Mouse (Mus musculus): ENCODE results near the gene Sigmar1. TPM values are rescaled to one million over a fixed set of nuclear protein-coding genes. Genes with fewer than 3 reads are reported as not detected.

Sigmar1 gene
- polyA plus RNA-seq, 1 experiment from 2014 or later, result 103 TPM

GRCm38 (mm10) chr4:41744131-41744530 lies 11.8 kb downstream of the Sigmar1 start:
- no peak overlapping the region for H3K27ac ChIP-seq
- peaks cover 24% of the 10 kb centered on the region for H3K4me1 ChIP-seq
- H3K9me3 ChIP-seq, result peaks cover 22% of the 10 kb centered on the region
- H3K36me3 ChIP-seq (replicated peaks), result peaks cover 6% of the 10 kb centered on the region
- H3K4me3 ChIP-seq, result no peak overlapping the region
- no peaks in the 10 kb centered on the region for H3K27me3 ChIP-seq (ENCODE audit: poor library complexity, severe bottlenecking)
- DNase-seq (ENCODE audit: extremely low spot score, low spot score), result no peak
- WGBS, result 76% methylated on average over 2 of the region's 2 CpGs

GRCm38 (mm10) chr4:41741158-41741560 lies 14.8 kb downstream of the Sigmar1 start:
- peak overlapping the region; percentile 90 for H3K27ac ChIP-seq
- peaks cover 5% of the 10 kb centered on the region for H3K9me3 ChIP-seq
- H3K4me1 ChIP-seq, result peaks cover 28% of the 10 kb centered on the region
- under 1% methylated on average over 27 of the region's 27 CpGs for WGBS
- DNase-seq (ENCODE audit: extremely low spot score, low spot score), result peak; percentile 93
- peak overlapping the region; percentile 84 for H3K4me3 ChIP-seq
- peaks cover 20% of the 10 kb centered on the region for H3K36me3 ChIP-seq (replicated peaks)
- H3K27me3 ChIP-seq (ENCODE audit: poor library complexity, severe bottlenecking), result no peaks in the 10 kb centered on the region

- Histone ChIP-seq H3K4me1 (peaks cover 28% of the 10 kb centered on the region), H3K4me3 (peak overlapping the region; percentile 84), H3K9me3 (peaks cover 3% of the 10 kb centered on the region; the same call in 1 of the 2 replicates), H3K27ac (peak overlapping the region; percentile 90), H3K36me3 (replicated peaks) (peaks cover 20% of the 10 kb centered on the region), H3K27me3 (ENCODE audit: poor library complexity, severe bottlenecking) (no peaks in the 10 kb centered on the region)
- WGBS, result under 1% methylated on average over 48 of the region's 48 CpGs
- no peak for DNase-seq (ENCODE audit: extremely low spot score, low spot score)
Measured at GRCm38 (mm10) chr4:41740380-41741157, 15.4 kb downstream of the Sigmar1 start.

- Histone ChIP-seq H3K27ac (no peak overlapping the region), H3K36me3 (replicated peaks) (peaks cover 20% of the 10 kb centered on the region), H3K4me1 (peaks cover 28% of the 10 kb centered on the region), H3K4me3 (peak overlapping the region; percentile 84), H3K27me3 (ENCODE audit: poor library complexity, severe bottlenecking) (no peaks in the 10 kb centered on the region; the same call in 1 of the 2 replicates), H3K9me3 (peaks cover 6% of the 10 kb centered on the region; the same call in 1 of the 2 replicates)
- no peak for DNase-seq (ENCODE audit: extremely low spot score, low spot score)
- 95% methylated on average over 13 of the region's 13 CpGs for WGBS
Measured at GRCm38 (mm10) chr4:41739260-41739659, 16.7 kb downstream of the Sigmar1 start.

GRCm38 (mm10) chr4:41738256-41738603 lies 17.7 kb downstream of the Sigmar1 start:
- H3K36me3 ChIP-seq (replicated peaks), result peaks cover 20% of the 10 kb centered on the region
- H3K9me3 ChIP-seq, result peaks cover 6% of the 10 kb centered on the region; the same call in 1 of the 2 replicates
- H3K4me3 ChIP-seq, result no peak overlapping the region
- 71% methylated on average over 1 of the region's 1 CpGs for WGBS
- peaks cover 5% of the 10 kb centered on the region for H3K27me3 ChIP-seq (ENCODE audit: poor library complexity, severe bottlenecking)
- H3K27ac ChIP-seq, result no peak overlapping the region
- H3K4me1 ChIP-seq, result peaks cover 28% of the 10 kb centered on the region
- DNase-seq (ENCODE audit: extremely low spot score, low spot score), result no peak

GRCm38 (mm10) chr4:41737602-41738255 lies 18.2 kb downstream of the Sigmar1 start:
- Histone ChIP-seq H3K36me3 (replicated peaks) (peaks cover 20% of the 10 kb centered on the region), H3K27ac (no peak overlapping the region), H3K4me3 (no peak overlapping the region), H3K4me1 (peaks cover 28% of the 10 kb centered on the region), H3K9me3 (peaks cover 6% of the 10 kb centered on the region; the same call in 1 of the 2 replicates), H3K27me3 (ENCODE audit: poor library complexity, severe bottlenecking) (peaks cover 10% of the 10 kb centered on the region)
- peak; percentile 72 for DNase-seq (ENCODE audit: extremely low spot score, low spot score)
- 57% methylated on average over 8 of the region's 8 CpGs for WGBS

- peak within 1 kb of the TSS; percentile 55 for H3K4me3 ChIP-seq
- 2% methylated on average over 50 of the region's 50 CpGs for WGBS
- DNase-seq (ENCODE audit: extremely low spot score, low spot score), result no peak
Measured at GRCm38 (mm10) chr4:41731052-41731765, 24.7 kb downstream of the Sigmar1 start, which contains the start of gene Arid3c. Arid3c (minus strand) TSS chr4:41731142.

GRCm38 (mm10) chr4:41726826-41727621 lies 28.9 kb downstream of the Sigmar1 start:
- Histone ChIP-seq H3K36me3 (replicated peaks) (no peaks in the 10 kb centered on the region), H3K27ac (peak overlapping the region; percentile 80), H3K4me1 (peaks cover 52% of the 10 kb centered on the region), H3K27me3 (ENCODE audit: poor library complexity, severe bottlenecking) (peaks cover 86% of the 10 kb centered on the region), H3K9me3 (no peaks in the 10 kb centered on the region), H3K4me3 (peak overlapping the region; percentile 53)
- 7% methylated on average over 20 of the region's 20 CpGs for WGBS
- peak; percentile 55 for DNase-seq (ENCODE audit: extremely low spot score, low spot score)

More at GRCm38 (mm10) chr4:41731052-41731765, 24.7 kb downstream of the Sigmar1 start, which contains the start of gene Arid3c:
- Histone ChIP-seq H3K4me1 (peaks cover 32% of the 10 kb centered on the region), H3K36me3 (replicated peaks) (no peaks in the 10 kb centered on the region), H3K27me3 (ENCODE audit: poor library complexity, severe bottlenecking) (peaks cover 75% of the 10 kb centered on the region), H3K9me3 (peaks cover 6% of the 10 kb centered on the region), H3K27ac (0 out of 2 replicates have a peak within 1 kb of the TSS, but pooled peaks have one; percentile 48)

- WGBS, result under 1% methylated on average over 27 of the region's 27 CpGs
- Histone ChIP-seq H3K27me3 (ENCODE audit: poor library complexity, severe bottlenecking) (peaks cover 45% of the 10 kb centered on the region), H3K36me3 (replicated peaks) (peaks cover 22% of the 10 kb centered on the region), H3K4me1 (peaks cover 43% of the 10 kb centered on the region), H3K9me3 (no peaks in the 10 kb centered on the region), H3K4me3 (peak within 1 kb of the TSS; percentile 91), H3K27ac (peak within 1 kb of the TSS; percentile 86)
- peak; percentile 91 for DNase-seq (ENCODE audit: extremely low spot score, low spot score)
Measured at GRCm38 (mm10) chr4:41722918-41723351, 33.0 kb downstream of the Sigmar1 start, which contains the start of gene Dctn3. Dctn3 (minus strand) TSS chr4:41723170.

- DNase-seq (ENCODE audit: extremely low spot score, low spot score), result no peak
- Histone ChIP-seq H3K4me1 (peaks cover 47% of the 10 kb centered on the region), H3K27ac (no peak overlapping the region; the same call in 1 of the 2 replicates), H3K36me3 (replicated peaks) (peaks cover 57% of the 10 kb centered on the region), H3K9me3 (no peaks in the 10 kb centered on the region), H3K4me3 (no peak overlapping the region), H3K27me3 (ENCODE audit: poor library complexity, severe bottlenecking) (no peaks in the 10 kb centered on the region)
- 68% methylated on average over 6 of the region's 6 CpGs for WGBS
Measured at GRCm38 (mm10) chr4:41716834-41717233, 39.1 kb downstream of the Sigmar1 start.

GRCm38 (mm10) chr4:41715596-41715995 lies 40.4 kb downstream of the Sigmar1 start:
- no peaks in the 10 kb centered on the region for H3K27me3 ChIP-seq (ENCODE audit: poor library complexity, severe bottlenecking)
- WGBS, result 85% methylated on average over 5 of the region's 5 CpGs
- no peak overlapping the region for H3K4me3 ChIP-seq
- H3K9me3 ChIP-seq, result no peaks in the 10 kb centered on the region
- peaks cover 52% of the 10 kb centered on the region for H3K4me1 ChIP-seq
- DNase-seq (ENCODE audit: extremely low spot score, low spot score), result no peak
- H3K36me3 ChIP-seq (replicated peaks), result peaks cover 70% of the 10 kb centered on the region
- no peak overlapping the region for H3K27ac ChIP-seq

- Histone ChIP-seq H3K27ac (no peak overlapping the region), H3K4me3 (no peak overlapping the region), H3K9me3 (no peaks in the 10 kb centered on the region), H3K27me3 (ENCODE audit: poor library complexity, severe bottlenecking) (no peaks in the 10 kb centered on the region), H3K4me1 (peaks cover 52% of the 10 kb centered on the region), H3K36me3 (replicated peaks) (peaks cover 73% of the 10 kb centered on the region)
- DNase-seq (ENCODE audit: extremely low spot score, low spot score), result no peak
- WGBS, result 81% methylated on average over 8 of the region's 8 CpGs
Measured at GRCm38 (mm10) chr4:41715082-41715481, 40.9 kb downstream of the Sigmar1 start.
